Mouse (Mus musculus): Measurements from ENCODE around the gene Cyp2d22. TPM values are rescaled to one million over a fixed set of nuclear protein-coding genes. Genes with fewer than 3 reads are reported as not detected.

The Cyp2d22 gene
- 2.1 and 3.0 TPM in 2 replicates for polyA plus RNA-seq (2016; fragmentation: Nextera tagmentation; extraction: Ambion mirVana)

DNA sequence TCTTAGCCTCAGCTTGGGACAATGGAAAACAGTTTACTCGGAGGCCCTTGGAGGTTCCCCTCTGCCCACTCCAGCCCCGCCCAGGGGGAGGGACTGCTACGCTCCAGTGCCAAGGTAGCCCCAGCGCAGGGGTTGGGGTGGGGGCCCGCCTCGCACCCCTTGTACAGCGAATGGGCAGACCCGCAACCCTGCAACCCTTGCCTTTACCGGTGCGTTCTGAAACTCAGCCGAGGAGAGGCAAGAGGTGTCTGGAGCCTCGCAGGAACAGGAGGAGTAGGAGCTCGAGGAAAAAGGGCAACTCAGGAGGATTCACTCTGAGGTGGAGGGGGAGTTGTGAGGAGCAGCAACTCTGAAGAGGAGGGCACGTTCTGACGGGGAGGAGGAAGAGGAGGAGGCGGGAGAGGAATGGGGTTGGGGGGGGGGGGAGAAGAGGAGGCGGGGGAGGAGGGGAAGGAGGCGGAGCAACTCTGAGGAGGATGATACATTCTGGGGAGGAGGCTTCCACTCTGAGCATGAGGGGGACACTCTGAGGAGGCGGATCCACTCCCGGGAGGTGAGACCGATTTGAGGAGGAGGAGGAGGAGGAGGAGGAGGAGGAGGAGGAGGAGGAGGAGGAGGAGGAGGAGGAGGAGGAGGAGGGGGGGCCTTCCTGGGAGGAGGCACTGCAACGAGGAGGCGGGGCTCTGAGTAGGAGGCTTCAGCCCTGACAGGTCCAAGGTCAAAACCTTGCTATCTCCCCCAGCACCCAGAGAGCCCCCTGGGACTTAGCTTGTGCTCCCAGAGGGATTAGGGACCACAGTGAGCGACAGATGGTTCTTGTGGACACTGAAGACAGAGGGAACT is at the start of gene Cyp2d22:
Cyp2d22 (minus strand) TSS at position 390 of the 843 bp plus-strand sequence.
- Histone ChIP-seq H3K9me3 (no peaks in the 10 kb centered on the region), H3K27ac (replicated peaks) (peak within 1 kb of the TSS; percentile 78), H3K4me1 (peaks cover 40% of the 10 kb centered on the region), H3K4me3 (peak within 1 kb of the TSS; percentile 61), H3K27me3 (replicated peaks; ENCODE audit: low read depth, poor library complexity, severe bottlenecking) (peaks cover 8% of the 10 kb centered on the region; the same call in 1 of the 2 replicates), H3K36me3 (replicated peaks) (no peaks in the 10 kb centered on the region)
- WGBS: 2% methylated on average over 21 of the region's 24 CpGs
- DNase-seq (ENCODE audit: low spot score): peak; percentile 68

GRCm38 (mm10) chr15:82423471-82423870 is 43.4 kb upstream of the Cyp2d22 start:
- Histone ChIP-seq H3K27me3 (replicated peaks; ENCODE audit: low read depth, poor library complexity, severe bottlenecking) (no peaks in the 10 kb centered on the region), H3K4me3 (no peak overlapping the region), H3K36me3 (replicated peaks) (no peaks in the 10 kb centered on the region), H3K4me1 (no peaks in the 10 kb centered on the region), H3K9me3 (no peaks in the 10 kb centered on the region), H3K27ac (replicated peaks) (no peak overlapping the region)
- WGBS: 81% methylated on average over 3 of the region's 3 CpGs
- DNase-seq (ENCODE audit: low spot score): no peak

DNA sequence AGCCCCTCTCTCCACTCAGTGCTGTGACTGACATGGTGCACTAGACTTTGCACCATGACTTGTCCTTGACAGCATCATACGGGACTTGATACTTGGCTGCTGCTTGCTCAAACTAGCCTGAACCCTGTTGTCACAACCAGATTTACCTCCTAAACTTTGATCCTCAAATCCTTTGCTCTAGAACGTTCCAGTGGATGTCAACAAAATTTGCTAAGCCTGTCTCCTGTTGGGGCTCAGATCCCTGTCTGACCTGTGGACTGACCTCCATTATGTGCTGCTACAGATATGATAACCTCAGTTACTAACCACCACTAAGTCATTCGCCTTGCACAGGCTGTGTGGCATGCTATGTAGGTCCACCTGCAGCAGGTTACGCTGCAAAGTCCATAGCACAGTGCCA is 42.9 kb upstream of the Cyp2d22 start:
- Histone ChIP-seq H3K27ac (replicated peaks) (no peak overlapping the region), H3K27me3 (replicated peaks; ENCODE audit: low read depth, poor library complexity, severe bottlenecking) (no peaks in the 10 kb centered on the region), H3K4me1 (no peaks in the 10 kb centered on the region), H3K4me3 (no peak overlapping the region), H3K36me3 (replicated peaks) (no peaks in the 10 kb centered on the region), H3K9me3 (no peaks in the 10 kb centered on the region)
- no peak for DNase-seq (ENCODE audit: low spot score)
- 81% methylated on average over 4 of the region's 4 CpGs for WGBS

DNA sequence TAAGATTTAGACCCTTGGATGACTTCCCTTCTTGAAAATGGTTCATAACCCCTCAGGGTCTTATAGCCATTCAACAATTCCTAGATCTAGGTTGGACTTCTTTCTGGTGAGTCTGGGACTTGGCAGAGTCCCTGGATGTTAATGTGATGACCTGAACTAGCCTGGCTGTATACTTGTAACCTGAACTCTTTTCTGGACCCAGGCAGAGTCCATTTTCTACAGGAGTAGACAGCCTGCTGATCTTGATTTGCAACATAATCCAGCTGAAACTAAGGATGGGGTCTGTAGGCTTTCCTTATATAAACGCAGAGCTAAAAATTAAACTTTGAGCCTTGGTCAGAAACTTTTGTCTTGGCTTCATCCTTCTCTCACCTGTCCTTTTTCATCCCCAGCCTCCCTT is 38.6 kb upstream of the Cyp2d22 start:
- Histone ChIP-seq H3K9me3 (no peaks in the 10 kb centered on the region), H3K27me3 (replicated peaks; ENCODE audit: low read depth, poor library complexity, severe bottlenecking) (no peaks in the 10 kb centered on the region), H3K27ac (replicated peaks) (no peak overlapping the region), H3K4me1 (peaks cover 9% of the 10 kb centered on the region), H3K4me3 (no peak overlapping the region), H3K36me3 (replicated peaks) (no peaks in the 10 kb centered on the region)
- WGBS: 81% methylated on average over 1 of the region's 1 CpGs
- DNase-seq (ENCODE audit: low spot score): no peak

GRCm38 (mm10) chr15:82416797-82417789 is 37.0 kb upstream of the Cyp2d22 start:
- peak; percentile 70 for DNase-seq (ENCODE audit: low spot score)
- H3K4me1 ChIP-seq: peaks cover 9% of the 10 kb centered on the region
- H3K4me3 ChIP-seq: peak overlapping the region; percentile 36; the same call in 1 of the 2 replicates
- H3K27ac ChIP-seq (replicated peaks): peak overlapping the region; percentile 20; the same call in 1 of the 2 replicates
- WGBS: 26% methylated on average over 16 of the region's 16 CpGs
- H3K36me3 ChIP-seq (replicated peaks): no peaks in the 10 kb centered on the region
- no peaks in the 10 kb centered on the region for H3K9me3 ChIP-seq
- no peaks in the 10 kb centered on the region for H3K27me3 ChIP-seq (replicated peaks; ENCODE audit: low read depth, poor library complexity, severe bottlenecking)

- no peak overlapping the region for H3K4me3 ChIP-seq
- no peaks in the 10 kb centered on the region for H3K27me3 ChIP-seq (replicated peaks; ENCODE audit: low read depth, poor library complexity, severe bottlenecking)
- H3K36me3 ChIP-seq (replicated peaks): no peaks in the 10 kb centered on the region
- DNase-seq (ENCODE audit: low spot score): no peak
- H3K9me3 ChIP-seq: no peaks in the 10 kb centered on the region
- no peak overlapping the region for H3K27ac ChIP-seq (replicated peaks)
- WGBS: 84% methylated on average over 4 of the region's 4 CpGs
- H3K4me1 ChIP-seq: no peaks in the 10 kb centered on the region
Observed at GRCm38 (mm10) chr15:82407536-82407935, 27.5 kb upstream of the Cyp2d22 start.

GRCm38 (mm10) chr15:82406981-82407380 is 26.9 kb upstream of the Cyp2d22 start, which contains the start of gene Cyp2d10:
Gene Cyp2d10 (minus strand): TSS chr15:82407195.
- DNase-seq (ENCODE audit: low spot score): no peak
- no peak within 1 kb of the TSS for H3K4me3 ChIP-seq
- H3K9me3 ChIP-seq: no peaks in the 10 kb centered on the region
- H3K36me3 ChIP-seq (replicated peaks): no peaks in the 10 kb centered on the region
- H3K4me1 ChIP-seq: no peaks in the 10 kb centered on the region
- H3K27me3 ChIP-seq (replicated peaks; ENCODE audit: low read depth, poor library complexity, severe bottlenecking): no peaks in the 10 kb centered on the region
- WGBS: 92% methylated on average over 6 of the region's 6 CpGs
- no peak within 1 kb of the TSS for H3K27ac ChIP-seq (replicated peaks)

GRCm38 (mm10) chr15:82404163-82404562 is 24.1 kb upstream of the Cyp2d22 start:
- no peak overlapping the region for H3K27ac ChIP-seq (replicated peaks)
- DNase-seq (ENCODE audit: low spot score): no peak
- H3K27me3 ChIP-seq (replicated peaks; ENCODE audit: low read depth, poor library complexity, severe bottlenecking): no peaks in the 10 kb centered on the region
- WGBS: 83% methylated on average over 3 of the region's 3 CpGs
- no peaks in the 10 kb centered on the region for H3K36me3 ChIP-seq (replicated peaks)
- H3K9me3 ChIP-seq: no peaks in the 10 kb centered on the region
- H3K4me1 ChIP-seq: no peaks in the 10 kb centered on the region
- H3K4me3 ChIP-seq: no peak overlapping the region

GRCm38 (mm10) chr15:82403606-82404005 is 23.5 kb upstream of the Cyp2d22 start:
- no peaks in the 10 kb centered on the region for H3K4me1 ChIP-seq
- H3K36me3 ChIP-seq (replicated peaks): no peaks in the 10 kb centered on the region
- no peaks in the 10 kb centered on the region for H3K27me3 ChIP-seq (replicated peaks; ENCODE audit: low read depth, poor library complexity, severe bottlenecking)
- DNase-seq (ENCODE audit: low spot score): no peak
- H3K27ac ChIP-seq (replicated peaks): no peak overlapping the region
- 91% methylated on average over 9 of the region's 9 CpGs for WGBS
- H3K9me3 ChIP-seq: no peaks in the 10 kb centered on the region
- no peak overlapping the region for H3K4me3 ChIP-seq

DNA sequence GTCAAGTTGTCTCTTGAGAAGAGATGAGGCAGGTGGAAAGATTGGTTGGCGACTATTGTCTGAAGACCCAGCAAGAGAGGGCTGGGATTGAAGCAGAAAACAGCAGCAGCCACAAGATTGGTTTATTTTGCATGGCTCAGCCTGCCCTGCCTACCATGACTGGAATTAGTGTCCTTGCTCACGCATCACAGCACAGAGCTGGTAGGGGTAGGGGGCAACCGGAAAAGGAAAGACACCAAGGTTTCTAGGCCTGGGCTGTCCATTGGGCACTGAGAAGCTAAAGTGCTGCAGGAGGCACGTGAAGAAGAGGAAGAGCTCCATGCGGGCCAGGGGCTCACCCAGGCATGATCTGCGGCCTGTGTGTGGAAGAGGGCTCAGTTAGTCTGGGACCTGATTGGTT is 22.7 kb upstream of the Cyp2d22 start:
- no peaks in the 10 kb centered on the region for H3K4me1 ChIP-seq
- 81% methylated on average over 6 of the region's 6 CpGs for WGBS
- no peaks in the 10 kb centered on the region for H3K36me3 ChIP-seq (replicated peaks)
- no peak overlapping the region for H3K27ac ChIP-seq (replicated peaks)
- no peak overlapping the region for H3K4me3 ChIP-seq
- H3K9me3 ChIP-seq: no peaks in the 10 kb centered on the region
- no peaks in the 10 kb centered on the region for H3K27me3 ChIP-seq (replicated peaks; ENCODE audit: low read depth, poor library complexity, severe bottlenecking)
- DNase-seq (ENCODE audit: low spot score): no peak

DNA sequence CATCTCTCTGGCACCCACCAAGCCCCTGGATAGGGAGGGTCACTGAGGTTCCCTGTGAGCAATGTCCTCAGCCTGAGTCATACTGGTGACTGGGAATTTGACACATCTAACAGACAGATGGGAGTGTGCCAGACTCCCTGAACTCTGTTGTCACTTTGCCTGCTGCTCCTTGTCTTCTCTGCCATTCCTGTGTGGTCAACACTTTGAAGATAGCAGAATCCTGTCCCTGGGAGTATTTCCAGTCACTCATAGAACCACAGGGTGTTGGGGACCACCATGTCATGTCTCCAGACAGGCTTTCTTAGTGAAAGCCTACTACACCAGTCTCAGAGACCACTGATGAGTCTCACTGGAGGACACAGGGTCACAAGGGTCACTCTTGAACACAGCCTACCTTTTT is 22.0 kb upstream of the Cyp2d22 start:
- no peak for DNase-seq (ENCODE audit: low spot score)
- no peaks in the 10 kb centered on the region for H3K4me1 ChIP-seq
- no peaks in the 10 kb centered on the region for H3K9me3 ChIP-seq
- no peak overlapping the region for H3K27ac ChIP-seq (replicated peaks)
- no peak overlapping the region for H3K4me3 ChIP-seq
- H3K27me3 ChIP-seq (replicated peaks; ENCODE audit: low read depth, poor library complexity, severe bottlenecking): no peaks in the 10 kb centered on the region
- H3K36me3 ChIP-seq (replicated peaks): no peaks in the 10 kb centered on the region

DNA sequence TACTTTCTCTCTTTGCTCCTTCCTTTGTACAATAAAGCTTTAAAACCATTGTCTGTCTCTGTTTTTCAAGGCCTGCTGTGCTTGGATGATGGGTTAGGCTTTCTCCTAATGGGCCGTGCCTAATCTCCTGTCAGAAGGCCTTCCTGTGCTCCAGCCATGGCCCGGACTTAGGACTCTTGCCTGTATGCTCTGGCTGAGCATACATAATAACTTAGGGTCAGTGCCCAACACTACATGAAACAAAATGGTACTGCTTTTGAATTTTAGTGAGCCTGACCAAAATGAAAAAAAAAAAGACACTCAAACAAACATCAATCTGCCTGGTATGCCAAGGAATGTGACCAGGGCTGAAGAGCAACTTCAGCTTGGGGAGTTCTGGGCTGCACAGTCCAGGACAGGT is 21.5 kb upstream of the Cyp2d22 start:
- no peaks in the 10 kb centered on the region for H3K36me3 ChIP-seq (replicated peaks)
- H3K27me3 ChIP-seq (replicated peaks; ENCODE audit: low read depth, poor library complexity, severe bottlenecking): no peaks in the 10 kb centered on the region
- DNase-seq (ENCODE audit: low spot score): no peak
- no peak overlapping the region for H3K27ac ChIP-seq (replicated peaks)
- 54% methylated on average over 2 of the region's 2 CpGs for WGBS
- no peak overlapping the region for H3K4me3 ChIP-seq
- H3K9me3 ChIP-seq: no peaks in the 10 kb centered on the region
- no peaks in the 10 kb centered on the region for H3K4me1 ChIP-seq

Data from embryonic facial prominence, embryonic 10.5 days (tissue).